Mouse (Mus musculus) E14TG2a.4 (cell line): ENCODE results near the gene Rbp7.

Experiments used
- CTCF ChIP-seq: conservative IDR thresholded peaks from 2 replicates; pipeline ENCODE4 v1.5.1; 2014; ENCODE audit warnings: low read length
- NANOG ChIP-seq: IDR thresholded peaks from 2 replicates; pipeline ENCODE4 v1.6.1; 2014; ENCODE audit warnings: borderline replicate concordance, low read length, mixed read lengths
- POU5F1 ChIP-seq: IDR thresholded peaks from 2 replicates; pipeline ENCODE4 v1.6.1; 2014; ENCODE audit warnings: low read length, borderline replicate concordance

DNA sequence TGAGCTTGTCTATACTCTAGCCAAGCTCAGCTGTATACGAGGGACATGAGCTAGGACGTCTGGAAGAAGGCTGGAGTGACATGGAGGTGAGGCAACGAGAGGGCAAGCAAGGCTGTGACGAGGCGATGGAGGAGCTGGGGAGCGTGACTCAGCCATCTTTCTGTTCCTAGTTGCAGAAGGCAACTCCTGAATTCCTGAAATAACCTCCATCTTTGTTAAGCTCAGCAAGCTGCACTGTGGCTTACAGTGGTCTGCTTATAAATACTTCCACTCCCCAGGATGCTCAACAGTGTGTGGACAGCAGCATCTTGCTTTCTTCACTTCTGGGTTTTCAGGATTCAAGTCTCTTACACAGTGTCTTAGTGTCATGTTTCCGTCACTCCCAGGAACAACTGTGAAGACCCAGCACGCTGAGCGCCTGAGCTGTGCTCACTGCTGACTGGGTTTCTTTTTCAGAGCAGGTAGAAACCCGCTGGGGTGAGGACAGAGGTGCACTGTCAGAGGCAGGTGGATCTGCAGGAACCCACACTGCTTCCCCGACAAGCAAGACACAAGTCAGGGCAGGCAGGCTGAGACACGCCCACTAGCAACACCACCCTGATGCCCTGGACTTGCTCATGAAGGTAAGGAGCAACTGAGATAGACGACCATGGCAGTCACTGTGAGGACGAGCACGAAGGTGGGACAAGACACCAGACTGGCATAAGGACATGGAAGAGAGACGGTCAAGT is 48.9 kb downstream of the Rbp7 start:
- no peak for TF ChIP-seq POU5F1
- TF ChIP-seq CTCF, result no peak
- TF ChIP-seq NANOG, result no peak
